Mouse (Mus musculus) 416B (cell line): ENCODE data around the gene Scd2.
"Not testable (repeated sequence)": the region's sequence is repeated elsewhere in the genome, so short reads cannot be mapped to it uniquely, and the experiment has no call there.

Experiments used
- DNase-seq: peaks from one replicate; pipeline ENCODE4 v3.0.0; 2011; ENCODE audit warnings: low read depth

The Scd2 gene

GRCm38 (mm10) chr19:44297068-44297760 lies 3.7 kb downstream of the Scd2 start:
- no peak for DNase-seq

- no peak for DNase-seq
Measured at GRCm38 (mm10) chr19:44297862-44298261, 4.4 kb downstream of the Scd2 start.

GRCm38 (mm10) chr19:44299078-44299477 lies 5.6 kb downstream of the Scd2 start:
- no peak for DNase-seq

GRCm38 (mm10) chr19:44299902-44300301 lies 6.4 kb downstream of the Scd2 start:
- DNase-seq, result no peak

GRCm38 (mm10) chr19:44300520-44300919 lies 7.0 kb downstream of the Scd2 start:
- DNase-seq, result no peak

- peak; percentile 47 for DNase-seq
Measured at GRCm38 (mm10) chr19:44301176-44301575, 7.7 kb downstream of the Scd2 start.

GRCm38 (mm10) chr19:44301671-44302305 lies 8.3 kb downstream of the Scd2 start:
- DNase-seq, result peak; percentile 63

- DNase-seq, result no peak
Measured at GRCm38 (mm10) chr19:44302901-44303300, 9.4 kb downstream of the Scd2 start.

- no peak for DNase-seq
Measured at GRCm38 (mm10) chr19:44303502-44303901, 10.0 kb downstream of the Scd2 start.

GRCm38 (mm10) chr19:44304419-44304818 lies 10.9 kb downstream of the Scd2 start:
- DNase-seq, result no peak

- DNase-seq, result no peak
Measured at GRCm38 (mm10) chr19:44304851-44305510, 11.5 kb downstream of the Scd2 start.

GRCm38 (mm10) chr19:44305701-44306100 lies 12.2 kb downstream of the Scd2 start:
- no peak for DNase-seq

GRCm38 (mm10) chr19:44306171-44306570 lies 12.7 kb downstream of the Scd2 start:
- no peak for DNase-seq

GRCm38 (mm10) chr19:44307101-44307914 lies 13.8 kb downstream of the Scd2 start:
- DNase-seq, result no peak

- no peak for DNase-seq
Measured at GRCm38 (mm10) chr19:44307915-44308470, 14.5 kb downstream of the Scd2 start.

GRCm38 (mm10) chr19:44308611-44309246 lies 15.3 kb downstream of the Scd2 start:
- DNase-seq, result no peak

GRCm38 (mm10) chr19:44309351-44310154 lies 16.1 kb downstream of the Scd2 start:
- DNase-seq, result no peak

- not testable (repeated sequence) for DNase-seq
Measured at GRCm38 (mm10) chr19:44310155-44310575, 16.7 kb downstream of the Scd2 start.

- DNase-seq, result no peak
Measured at GRCm38 (mm10) chr19:44310814-44311213, 17.3 kb downstream of the Scd2 start.

- no peak for DNase-seq
Measured at GRCm38 (mm10) chr19:44311306-44312006, 18.0 kb downstream of the Scd2 start.
